Mouse (Mus musculus): ENCODE data around the gene Cnnm2. TPM values are rescaled to one million over a fixed set of nuclear protein-coding genes. Genes with fewer than 3 reads are reported as not detected.

Cnnm2 gene
- total and polyA plus RNA-seq, 3 experiments = 16.2 to 67.6 (median 27.1) TPM

GRCm38 (mm10) chr19:46862556-46862955 lies 101.2 kb downstream of the Cnnm2 start:
- Histone ChIP-seq H3K4me3 (ENCODE audit: low read depth, low read length) (peak overlapping the region; percentile 48; the same call in 1 of the 2 replicates), H3K9me3 (replicated peaks) (no peaks in the 10 kb centered on the region), H3K36me3 (replicated peaks) (peaks cover 71% of the 10 kb centered on the region), H3K4me1 (ENCODE audit: insufficient read depth, low read depth, low read length) (peaks cover 90% of the 10 kb centered on the region), H3K27me3 (ENCODE audit: insufficient read depth, low read length) (no peaks in the 10 kb centered on the region)
- DNase-seq (ENCODE audit: low spot score) (no peak), ATAC-seq (ENCODE audit: extremely low read depth, insufficient number of reproducible peaks, low FRiP score, poor library complexity, severe bottlenecking) (no peak)
- no peak for TF ChIP-seq TAL1 (conservative IDR thresholded peaks at IDR 0.05; ENCODE audit: low read depth, low read length)
- no peak for TF ChIP-seq CTCF (IDR thresholded peaks at IDR 0.05; ENCODE audit: low read depth, low read length)
- no peak for TF ChIP-seq GATA2 (IDR thresholded peaks at IDR 0.05; ENCODE audit: borderline replicate concordance, low read depth, low read length)

GRCm38 (mm10) chr19:46863236-46863927 lies 102.0 kb downstream of the Cnnm2 start:
- Histone ChIP-seq H3K27me3 (ENCODE audit: insufficient read depth, low read length) (no peaks in the 10 kb centered on the region), H3K9me3 (replicated peaks) (no peaks in the 10 kb centered on the region), H3K4me1 (ENCODE audit: insufficient read depth, low read depth, low read length) (peaks cover 89% of the 10 kb centered on the region), H3K4me3 (ENCODE audit: low read depth, low read length) (peak overlapping the region; percentile 63; the same call in 1 of the 2 replicates), H3K36me3 (replicated peaks) (peaks cover 72% of the 10 kb centered on the region)
- peak; percentile 66 for DNase-seq (ENCODE audit: low spot score)
- peak; percentile 64 for ATAC-seq (ENCODE audit: extremely low read depth, insufficient number of reproducible peaks, low FRiP score, poor library complexity, severe bottlenecking)
- TF ChIP-seq GATA1 (IDR thresholded peaks at IDR 0.05; ENCODE audit: borderline replicate concordance, low read length) (no peak), POLR2AphosphoS5 (IDR thresholded peaks at IDR 0.05; ENCODE audit: insufficient replicate concordance, low read depth, low read length) (no peak), GATA2 (IDR thresholded peaks at IDR 0.05; ENCODE audit: borderline replicate concordance, low read depth, low read length) (no peak), TAL1 (conservative IDR thresholded peaks at IDR 0.05; ENCODE audit: low read depth, low read length) (no peak; the same call in 1 of the 2 replicates), CTCF (IDR thresholded peaks at IDR 0.05; ENCODE audit: low read depth, low read length) (no peak)

- no peak overlapping the region; the same call in 1 of the 2 replicates for H3K4me3 ChIP-seq (ENCODE audit: low read depth, low read length)
These were observed 102.7 kb downstream of the Cnnm2 start for GRCm38 (mm10) chr19:46864079-46864478.

GRCm38 (mm10) chr19:46864731-46865331 lies 103.4 kb downstream of the Cnnm2 start:
- H3K27me3 ChIP-seq (ENCODE audit: insufficient read depth, low read length) = no peaks in the 10 kb centered on the region
- peaks cover 70% of the 10 kb centered on the region for H3K36me3 ChIP-seq (replicated peaks)
- H3K4me3 ChIP-seq (ENCODE audit: low read depth, low read length) = peak overlapping the region; percentile 51; the same call in 1 of the 2 replicates
- peak; percentile 77 for ATAC-seq (ENCODE audit: extremely low read depth, insufficient number of reproducible peaks, low FRiP score, poor library complexity, severe bottlenecking)
- DNase-seq (ENCODE audit: low spot score) = peak; percentile 67
- no peak for TF ChIP-seq POLR2AphosphoS5 (IDR thresholded peaks at IDR 0.05; ENCODE audit: insufficient replicate concordance, low read depth, low read length)
- peak; percentile 52; the same call in 1 of the 2 replicates for TF ChIP-seq GATA2 (IDR thresholded peaks at IDR 0.05; ENCODE audit: borderline replicate concordance, low read depth, low read length)
- no peak for TF ChIP-seq CTCF (IDR thresholded peaks at IDR 0.05; ENCODE audit: low read depth, low read length)
- peak; percentile 98 for TF ChIP-seq TAL1 (conservative IDR thresholded peaks at IDR 0.05; ENCODE audit: low read depth, low read length)
- TF ChIP-seq GATA1 (IDR thresholded peaks at IDR 0.05; ENCODE audit: borderline replicate concordance, low read length) = no peak
- peaks cover 89% of the 10 kb centered on the region for H3K4me1 ChIP-seq (ENCODE audit: insufficient read depth, low read depth, low read length)
- H3K9me3 ChIP-seq (replicated peaks) = no peaks in the 10 kb centered on the region

More at GRCm38 (mm10) chr19:46864079-46864478, 102.7 kb downstream of the Cnnm2 start:
- H3K27me3 ChIP-seq (ENCODE audit: insufficient read depth, low read length) = no peaks in the 10 kb centered on the region
- peaks cover 89% of the 10 kb centered on the region for H3K4me1 ChIP-seq (ENCODE audit: insufficient read depth, low read depth, low read length)
- H3K36me3 ChIP-seq (replicated peaks) = peaks cover 72% of the 10 kb centered on the region
- no peaks in the 10 kb centered on the region for H3K9me3 ChIP-seq (replicated peaks)
- TF ChIP-seq CTCF (IDR thresholded peaks at IDR 0.05; ENCODE audit: low read depth, low read length) (no peak), GATA2 (IDR thresholded peaks at IDR 0.05; ENCODE audit: borderline replicate concordance, low read depth, low read length) (no peak), POLR2AphosphoS5 (IDR thresholded peaks at IDR 0.05; ENCODE audit: insufficient replicate concordance, low read depth, low read length) (no peak), GATA1 (IDR thresholded peaks at IDR 0.05; ENCODE audit: borderline replicate concordance, low read length) (no peak), TAL1 (conservative IDR thresholded peaks at IDR 0.05; ENCODE audit: low read depth, low read length) (no peak)
- ATAC-seq (ENCODE audit: extremely low read depth, insufficient number of reproducible peaks, low FRiP score, poor library complexity, severe bottlenecking) (no peak), DNase-seq (ENCODE audit: low spot score) (peak; percentile 46)

- TF ChIP-seq TAL1 (conservative IDR thresholded peaks at IDR 0.05; ENCODE audit: low read depth, low read length) (no peak), CTCF (IDR thresholded peaks at IDR 0.05; ENCODE audit: low read depth, low read length) (no peak), POLR2AphosphoS5 (IDR thresholded peaks at IDR 0.05; ENCODE audit: insufficient replicate concordance, low read depth, low read length) (no peak), GATA1 (IDR thresholded peaks at IDR 0.05; ENCODE audit: borderline replicate concordance, low read length) (no peak), GATA2 (IDR thresholded peaks at IDR 0.05; ENCODE audit: borderline replicate concordance, low read depth, low read length) (no peak)
- no peaks in the 10 kb centered on the region for H3K9me3 ChIP-seq (replicated peaks)
- DNase-seq (ENCODE audit: low spot score) (no peak), ATAC-seq (ENCODE audit: extremely low read depth, insufficient number of reproducible peaks, low FRiP score, poor library complexity, severe bottlenecking) (0 out of 2 replicates have a peak, but pooled peaks have one; percentile 2)
- H3K4me1 ChIP-seq (ENCODE audit: insufficient read depth, low read depth, low read length) = peaks cover 87% of the 10 kb centered on the region
- no peaks in the 10 kb centered on the region for H3K27me3 ChIP-seq (ENCODE audit: insufficient read depth, low read length)
- peaks cover 70% of the 10 kb centered on the region for H3K36me3 ChIP-seq (replicated peaks)
- H3K4me3 ChIP-seq (ENCODE audit: low read depth, low read length) = peak overlapping the region; percentile 51; the same call in 1 of the 2 replicates
These were observed 104.0 kb downstream of the Cnnm2 start for GRCm38 (mm10) chr19:46865381-46865780.

- H3K4me3 ChIP-seq (ENCODE audit: low read depth, low read length) = no peak overlapping the region
- H3K4me1 ChIP-seq (ENCODE audit: insufficient read depth, low read depth, low read length) = peaks cover 56% of the 10 kb centered on the region
- H3K9me3 ChIP-seq (replicated peaks) = no peaks in the 10 kb centered on the region
- H3K36me3 ChIP-seq (replicated peaks) = peaks cover 84% of the 10 kb centered on the region
- no peak for ATAC-seq (ENCODE audit: extremely low read depth, insufficient number of reproducible peaks, low FRiP score, poor library complexity, severe bottlenecking)
- no peaks in the 10 kb centered on the region for H3K27me3 ChIP-seq (ENCODE audit: insufficient read depth, low read length)
- DNase-seq (ENCODE audit: low spot score) = no peak
- TF ChIP-seq CTCF (IDR thresholded peaks at IDR 0.05; ENCODE audit: low read depth, low read length) (no peak), GATA2 (IDR thresholded peaks at IDR 0.05; ENCODE audit: borderline replicate concordance, low read depth, low read length) (no peak), GATA1 (IDR thresholded peaks at IDR 0.05; ENCODE audit: borderline replicate concordance, low read length) (no peak), TAL1 (conservative IDR thresholded peaks at IDR 0.05; ENCODE audit: low read depth, low read length) (no peak), POLR2AphosphoS5 (IDR thresholded peaks at IDR 0.05; ENCODE audit: insufficient replicate concordance, low read depth, low read length) (no peak)
These were observed 107.7 kb downstream of the Cnnm2 start for GRCm38 (mm10) chr19:46869049-46869448.
